Mouse (Mus musculus): ENCODE data around the gene Cacng8.

DNA sequence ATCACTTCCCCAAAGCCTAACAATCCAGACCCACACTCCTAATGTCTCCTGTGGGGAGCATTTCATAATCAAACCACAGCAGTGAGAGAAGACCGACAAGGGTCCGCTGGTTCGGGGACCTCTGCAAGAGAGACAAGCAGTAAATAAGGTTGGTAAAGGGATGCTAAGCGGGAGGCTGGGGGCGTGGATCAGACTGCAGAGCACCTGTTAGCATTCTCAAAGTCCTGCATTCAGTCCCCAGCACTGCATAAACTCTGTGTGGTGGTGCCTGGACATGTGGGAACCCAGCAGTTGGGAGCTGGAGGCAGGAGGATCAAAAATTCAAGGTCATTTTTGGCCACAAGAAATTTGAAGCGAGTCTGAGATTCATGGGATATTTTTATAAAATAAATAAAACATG is 29.5 kb downstream of the Cacng8 start:
- TF ChIP-seq POLR2A (IDR thresholded peaks at IDR 0.05; ENCODE audit: low read depth, low read length) (no peak), CTCF (IDR thresholded peaks at IDR 0.05; ENCODE audit: borderline replicate concordance, insufficient read depth, low read length) (no peak)

All from embryonic fibroblast, embryonic 13.5 days (primary cell).